Mouse (Mus musculus): ENCODE results near the gene Aco1. TPM values are rescaled to one million over a fixed set of nuclear protein-coding genes. Genes with fewer than 3 reads are reported as not detected.

Gene Aco1
- 72.0 TPM for polyA plus RNA-seq (2014; fragmentation: Illumina TruSeq; extraction: RNeasy Lipid Tissue Mini Kit (QIAGEN cat#74804); ENCODE audit: low read depth, low replicate concordance)

DNA sequence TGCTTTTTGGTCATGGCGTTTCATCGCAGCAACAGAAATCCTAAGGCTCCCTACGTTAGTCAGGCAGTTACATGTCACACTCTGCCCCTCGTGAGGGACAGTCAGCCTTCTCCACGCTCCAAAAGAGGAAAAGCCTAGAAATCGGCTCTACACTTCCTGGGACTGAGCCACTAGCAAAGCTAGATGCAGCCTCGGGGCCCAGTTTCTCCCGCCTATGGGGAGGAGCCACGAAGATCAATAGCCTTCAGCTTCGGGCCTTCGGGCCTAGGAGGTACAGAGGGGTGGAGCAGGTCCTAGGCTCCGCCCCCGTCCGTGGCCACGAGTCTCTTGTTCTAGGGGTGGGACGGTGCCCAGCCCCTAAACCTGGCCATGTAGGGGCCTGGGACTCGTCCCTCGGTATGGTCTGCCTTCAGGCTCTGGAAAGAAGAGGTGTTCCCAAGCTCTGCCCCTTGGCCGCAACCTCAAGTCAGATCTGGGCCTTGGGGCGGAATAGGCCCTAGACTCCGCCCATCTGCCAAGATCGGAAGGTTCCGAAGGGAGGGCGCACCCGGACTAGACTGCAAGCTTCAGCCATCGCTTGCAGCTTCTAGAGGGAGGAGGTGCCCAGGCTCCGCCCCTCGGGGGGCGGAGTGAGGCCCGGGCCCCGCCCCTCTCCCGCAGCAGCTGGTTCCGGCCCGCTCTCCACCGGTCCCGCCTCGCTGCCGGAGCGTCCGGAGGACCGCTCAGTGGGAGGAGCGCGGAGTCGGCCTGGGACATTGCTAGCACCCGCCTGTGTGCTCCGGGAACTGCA lies at the start of gene Aco1:
TSS of gene Aco1 (plus strand) at position 339 of the 790 bp plus-strand sequence.

DNA sequence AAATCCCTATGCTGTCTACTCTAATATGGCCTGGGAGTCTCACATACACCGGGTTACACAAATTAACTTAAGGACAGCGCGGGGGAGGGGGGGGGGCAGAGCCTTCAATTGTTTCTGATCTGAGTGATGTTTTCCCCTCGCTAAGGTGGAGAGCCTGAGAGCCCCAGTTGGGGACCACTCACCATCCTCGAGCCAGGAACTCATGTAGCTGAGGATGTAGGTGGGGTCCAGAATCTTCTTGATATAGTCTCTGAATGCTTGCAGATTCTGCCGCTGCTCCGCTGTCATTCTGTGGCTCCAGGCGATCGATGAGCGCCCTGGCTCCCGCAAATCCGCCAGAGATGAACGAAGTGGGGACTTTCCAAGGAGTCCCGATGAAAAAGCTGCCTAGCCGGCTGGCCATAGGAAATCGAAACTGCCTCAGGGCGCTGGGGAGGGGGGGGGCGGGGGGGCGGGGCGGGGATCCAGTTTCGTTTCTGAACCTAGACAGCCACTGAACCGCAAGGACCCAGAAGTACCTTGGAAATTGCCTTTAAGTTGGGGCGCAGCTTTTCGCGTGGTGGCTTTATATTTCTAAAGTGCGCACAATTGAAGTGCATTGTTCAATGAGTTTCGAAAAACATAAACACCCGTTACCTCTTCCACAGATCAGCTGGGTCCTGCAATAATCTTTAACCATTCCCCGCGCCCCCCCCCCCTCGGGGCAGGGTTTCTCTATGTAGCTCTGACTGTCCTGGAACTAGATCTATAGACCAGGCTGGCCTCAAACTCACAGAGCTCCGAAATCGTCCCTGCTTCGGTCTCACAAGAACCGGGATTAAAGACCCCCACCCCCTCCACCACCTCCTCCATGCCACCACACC lies 96.8 kb downstream of the Aco1 start, which contains the start of gene Ddx58:
TSS of gene Ddx58 (minus strand) at position 420 of the 863 bp plus-strand sequence.

Other genes starting within 250 kb of the Aco1 start
- 129 TPM for gene Ddx58, start 96.7 kb downstream of the Aco1 start, polyA plus RNA-seq (2014; fragmentation: Illumina TruSeq; extraction: RNeasy Lipid Tissue Mini Kit (QIAGEN cat#74804); ENCODE audit: low read depth, low replicate concordance)
- gene Smim27, start 126.5 kb downstream of the Aco1 start, polyA plus RNA-seq (2014; fragmentation: Illumina TruSeq; extraction: RNeasy Lipid Tissue Mini Kit (QIAGEN cat#74804); ENCODE audit: low read depth, low replicate concordance) = 51.7 TPM
- 63.2 TPM for gene Topors, start 126.8 kb downstream of the Aco1 start, polyA plus RNA-seq (2014; fragmentation: Illumina TruSeq; extraction: RNeasy Lipid Tissue Mini Kit (QIAGEN cat#74804); ENCODE audit: low read depth, low replicate concordance)
- gene Ndufb6, start 136.3 kb downstream of the Aco1 start, polyA plus RNA-seq (2014; fragmentation: Illumina TruSeq; extraction: RNeasy Lipid Tissue Mini Kit (QIAGEN cat#74804); ENCODE audit: low read depth, low replicate concordance) = 267 TPM